Mouse (Mus musculus) T-cell, adult 2 months (primary cell): Measurements from ENCODE around the gene Aco2.

Experiments
- DNase-seq: peaks from one replicate; pipeline ENCODE4 v3.0.0; 2022; ENCODE audit warnings: low spot score

Gene Aco2

DNA sequence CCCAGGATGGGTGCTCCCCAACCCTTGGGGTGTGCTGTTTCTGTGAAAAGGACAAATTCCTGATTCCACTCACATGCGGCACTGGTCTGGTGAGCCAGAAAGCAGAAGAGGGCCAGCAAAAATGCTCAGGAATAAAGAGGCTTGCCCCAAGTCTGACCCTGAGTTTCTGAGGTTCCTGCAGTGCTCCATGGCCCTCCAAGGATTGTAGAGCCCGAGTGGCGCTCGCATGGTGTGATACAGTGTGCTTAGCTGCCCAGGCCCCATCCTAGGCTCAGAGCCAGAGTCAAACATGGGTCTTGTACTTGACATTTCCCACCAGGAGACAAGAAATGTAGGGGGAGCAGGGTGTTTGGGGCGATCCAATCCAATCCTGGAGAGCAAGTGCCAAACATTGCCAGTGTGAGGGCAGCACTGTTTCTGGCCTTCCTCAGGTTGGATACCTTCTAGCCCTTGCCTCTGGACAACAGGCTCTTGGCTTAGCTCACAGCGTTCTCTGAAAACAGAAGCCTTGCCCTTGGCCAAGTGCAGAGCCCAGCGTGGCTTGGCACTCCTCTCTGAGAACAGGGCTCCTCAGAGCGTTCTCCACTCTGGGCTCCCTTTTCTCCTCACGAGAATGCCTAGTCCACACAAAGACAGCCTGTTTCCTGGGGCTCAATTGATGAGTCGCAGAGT is 48.6 kb downstream of the Aco2 start:
- no peak for DNase-seq

DNA sequence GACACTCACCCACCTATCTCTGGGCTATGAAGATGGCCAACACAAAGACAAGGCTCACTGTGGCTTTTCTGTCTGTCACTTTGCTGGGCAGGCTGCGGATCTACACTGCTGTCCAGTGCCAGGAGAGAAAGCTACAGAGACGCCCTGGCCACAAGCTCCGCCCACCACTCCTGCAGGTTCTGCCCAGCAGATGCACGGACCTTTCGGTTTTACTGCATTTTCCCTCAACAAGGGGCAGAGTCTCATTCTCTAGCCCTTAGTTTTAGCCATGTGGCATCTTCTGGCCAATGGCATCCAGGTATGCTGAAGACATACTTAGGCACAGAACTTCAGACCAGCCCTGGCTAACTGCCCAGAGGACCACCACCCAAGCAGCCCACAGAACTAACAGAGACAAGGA is 49.1 kb downstream of the Aco2 start:
- no peak for DNase-seq

DNA sequence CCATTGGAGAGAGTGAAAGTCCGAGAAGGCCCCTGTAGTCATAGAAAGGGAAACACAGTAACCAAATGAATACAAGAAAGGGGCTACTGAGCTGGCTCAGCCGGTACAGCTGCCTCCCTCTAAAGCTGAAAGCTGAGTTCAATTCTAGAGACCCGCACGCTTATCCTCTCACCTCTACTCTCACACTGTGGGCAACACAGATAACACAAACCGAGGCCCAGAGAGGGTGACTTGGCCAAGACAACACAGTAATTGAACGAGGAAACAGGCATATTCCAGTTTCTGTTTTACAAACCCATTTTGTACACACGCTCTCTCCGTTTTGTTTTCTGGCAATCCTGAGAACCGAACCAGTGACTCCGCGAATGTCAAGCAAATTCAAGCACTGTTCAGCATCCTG is 52.8 kb downstream of the Aco2 start:
- no peak for DNase-seq

DNA sequence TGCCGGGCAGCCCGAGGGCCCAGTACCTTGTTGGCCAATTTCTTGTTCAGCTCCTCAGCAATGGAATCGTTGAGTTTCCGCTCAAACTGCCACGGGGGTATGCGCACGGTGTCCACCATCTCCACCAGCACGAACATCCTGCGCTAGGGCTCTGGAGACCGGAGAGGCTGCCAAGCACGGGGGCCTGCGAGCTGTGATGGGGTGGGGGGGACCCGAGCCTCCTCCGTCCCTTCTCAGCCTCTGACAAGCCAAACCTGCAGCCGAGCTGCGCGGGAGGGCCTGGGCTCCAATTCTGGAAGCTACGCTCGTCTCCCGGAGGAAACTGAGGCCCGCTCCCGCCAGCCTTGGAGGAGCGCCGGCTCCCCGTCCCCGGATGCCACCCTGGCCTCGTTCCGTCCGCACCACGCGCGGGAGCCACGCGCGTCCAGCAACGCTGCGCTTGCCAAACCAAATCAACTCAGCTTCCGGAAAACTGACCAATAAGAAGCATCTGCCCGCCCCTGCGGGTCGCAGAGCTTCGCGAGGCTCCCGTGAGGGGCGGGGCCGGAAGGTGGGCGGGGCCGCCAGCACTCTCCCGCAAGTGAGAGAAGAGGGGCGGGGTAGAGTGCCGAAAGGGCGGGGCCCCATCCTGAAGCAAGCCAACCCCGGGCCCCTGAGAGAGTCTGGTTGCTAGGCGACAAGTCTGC is 53.8 kb downstream of the Aco2 start, which contains the start of gene Polr3h:
Polr3h (minus strand) TSS at position 481 of the 686 bp plus-strand sequence.
- DNase-seq, result peak; percentile 95

DNA sequence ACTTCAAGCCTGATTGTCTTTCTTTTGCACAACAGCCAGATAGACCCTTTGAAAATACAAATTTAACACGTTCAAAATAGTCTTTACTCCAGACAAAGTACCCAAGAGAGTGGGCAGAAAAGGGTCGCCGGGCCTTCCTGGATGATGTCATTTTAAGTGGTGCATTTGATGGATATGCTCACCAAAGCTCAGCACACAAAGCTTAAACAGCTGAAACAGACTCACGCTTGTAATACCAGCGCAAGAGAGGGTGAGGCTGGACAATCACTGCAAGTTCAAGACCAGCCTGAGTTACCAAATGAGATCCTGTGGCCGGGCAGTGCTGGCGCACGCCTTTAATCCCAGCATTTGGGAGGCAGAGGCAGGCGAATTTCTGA is 54.3 kb downstream of the Aco2 start:
- no peak for DNase-seq

GRCm38 (mm10) chr15:81927741-81928140 is 55.6 kb downstream of the Aco2 start:
- no peak for DNase-seq

DNA sequence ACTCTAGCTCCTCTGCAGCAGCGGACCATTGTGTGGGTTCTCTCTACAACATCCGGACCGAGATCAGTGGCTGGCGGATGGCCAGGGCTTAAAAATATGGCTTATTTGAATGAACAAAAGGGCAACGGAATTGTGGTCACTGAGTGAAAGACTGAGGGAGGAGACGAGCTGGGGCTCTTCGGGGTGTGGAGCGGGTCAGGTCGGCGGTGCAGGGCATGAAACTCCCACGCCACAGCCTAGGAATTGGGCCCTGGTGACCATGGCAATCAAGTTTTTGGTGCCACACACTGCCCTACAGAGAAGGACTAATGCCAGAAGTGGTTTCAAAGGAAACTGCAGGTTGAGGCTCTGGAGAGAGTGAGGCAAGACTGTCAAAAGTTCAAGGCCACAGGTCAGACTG is 56.2 kb downstream of the Aco2 start:
- DNase-seq, result no peak

GRCm38 (mm10) chr15:81932951-81933470 is 60.9 kb downstream of the Aco2 start:
- peak; percentile 40 for DNase-seq

- DNase-seq, result no peak
Measured at GRCm38 (mm10) chr15:81933986-81934385, 61.9 kb downstream of the Aco2 start.

DNA sequence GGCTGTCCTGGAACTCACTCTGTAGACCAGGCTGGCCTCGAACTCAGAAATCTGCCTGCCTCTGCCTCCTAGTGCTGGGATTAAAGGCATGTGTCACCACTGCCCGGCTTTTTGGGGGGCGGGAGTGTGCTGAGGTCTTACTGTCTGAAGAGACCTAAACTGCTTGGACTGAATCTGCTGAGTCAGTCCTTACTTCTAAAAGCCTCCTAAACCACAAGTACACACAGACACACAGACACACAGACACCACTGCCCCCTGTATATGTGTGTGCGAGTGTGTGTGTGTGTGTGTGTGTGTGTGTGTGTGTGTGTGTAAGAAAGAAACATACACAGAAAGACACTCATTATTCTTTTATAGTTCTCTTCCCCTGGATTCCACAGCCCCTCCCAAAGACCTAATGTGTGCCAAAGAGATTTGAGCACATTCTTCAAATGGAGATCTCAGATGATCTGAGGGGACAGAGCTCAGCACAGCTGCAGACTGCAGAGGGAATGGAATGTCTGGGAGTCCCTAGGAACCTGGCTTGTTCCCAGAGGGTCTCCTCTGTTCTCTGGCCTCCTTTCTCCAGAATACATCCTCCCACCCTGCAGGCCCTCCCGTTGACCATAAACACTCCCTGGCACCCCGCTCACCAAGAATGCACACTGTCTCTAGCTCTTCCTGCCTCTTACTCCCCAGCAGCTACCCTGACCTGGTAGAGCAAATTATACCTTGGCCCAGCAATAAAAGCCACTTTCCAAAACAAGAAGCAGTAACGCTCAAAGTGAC is 63.9 kb downstream of the Aco2 start:
- DNase-seq, result no peak

DNA sequence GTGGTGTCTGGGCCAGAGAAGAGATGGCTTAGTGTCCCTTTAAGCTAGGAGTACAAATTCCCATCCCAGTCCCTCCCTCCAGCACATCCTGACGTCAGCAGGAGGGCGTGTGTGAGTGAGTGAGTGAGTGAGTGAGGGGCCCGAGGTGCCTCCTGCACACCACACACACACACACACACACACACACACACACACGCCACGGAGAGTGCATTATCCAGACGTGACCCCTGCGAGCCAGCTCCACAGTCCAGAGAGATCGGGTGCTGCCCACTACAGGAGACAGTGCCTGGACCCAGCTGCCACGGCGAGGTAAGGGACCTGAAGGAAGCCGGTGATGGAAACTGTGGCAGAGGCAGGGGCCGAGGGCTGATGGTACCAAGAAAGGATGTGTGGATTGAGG is 64.6 kb downstream of the Aco2 start, which contains the start of gene Csdc2:
Csdc2 (plus strand) TSS at position 81 of the 400 bp plus-strand sequence.
- no peak for DNase-seq

GRCm38 (mm10) chr15:81937098-81937972 is 65.2 kb downstream of the Aco2 start:
- DNase-seq, result no peak

DNA sequence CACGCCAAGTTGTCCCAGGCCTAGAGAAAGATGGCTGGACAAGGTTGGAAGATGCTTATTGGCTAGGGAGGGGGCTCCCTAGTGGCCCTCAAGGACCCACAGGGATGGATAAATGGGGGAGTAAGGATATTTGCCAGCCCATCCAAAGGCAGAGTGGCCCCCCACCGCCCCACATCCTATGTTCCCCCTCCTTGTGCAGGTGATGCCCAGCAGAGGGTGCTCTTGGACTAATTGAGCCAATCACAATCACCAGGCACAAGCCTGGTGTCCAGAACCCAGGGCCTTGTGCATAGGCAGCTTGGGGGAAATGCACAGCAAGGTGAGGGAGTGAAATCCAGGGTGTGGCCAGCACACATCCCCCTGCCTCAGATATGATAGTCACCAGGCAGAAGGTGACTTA is 66.1 kb downstream of the Aco2 start:
- no peak for DNase-seq

GRCm38 (mm10) chr15:81939157-81939715 is 67.1 kb downstream of the Aco2 start:
- no peak for DNase-seq

DNA sequence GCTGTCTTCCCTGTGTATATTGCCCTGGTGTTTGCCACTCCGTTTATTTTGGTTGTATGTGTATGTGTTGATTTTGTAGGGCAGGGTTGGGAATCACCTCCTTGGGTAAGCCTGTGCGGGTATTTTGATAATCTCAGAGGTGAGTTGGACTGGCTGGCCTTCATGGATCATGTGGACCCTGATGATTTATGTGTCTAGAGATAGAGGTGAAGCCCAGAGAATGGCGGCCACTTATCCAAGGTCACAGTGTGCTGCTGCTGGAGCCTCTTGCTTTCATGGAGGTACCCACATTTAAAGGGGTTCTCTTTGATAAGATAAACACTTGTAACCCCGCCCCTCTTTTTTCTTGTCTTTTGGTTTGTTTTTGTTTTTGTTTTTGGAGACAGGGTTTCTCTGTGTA is 67.7 kb downstream of the Aco2 start:
- no peak for DNase-seq

DNA sequence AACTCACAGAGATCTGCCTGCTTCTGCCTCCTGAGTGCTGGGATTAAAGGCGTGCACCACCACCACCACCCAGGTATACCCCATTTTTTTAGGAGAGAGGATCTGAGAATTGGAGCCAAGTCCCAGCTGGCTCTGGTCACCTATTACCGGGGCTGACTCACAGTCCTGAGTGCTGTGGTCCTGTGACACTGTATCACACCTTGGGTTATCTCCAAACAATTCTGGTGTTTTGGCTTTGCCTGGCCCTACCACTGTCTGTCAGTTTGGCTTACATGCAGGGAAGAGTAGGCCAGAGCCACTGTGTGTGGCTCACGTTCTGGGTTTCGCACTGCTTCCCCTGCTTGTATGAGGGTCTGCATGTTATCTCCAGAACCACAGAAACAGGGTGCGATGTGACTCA is 68.1 kb downstream of the Aco2 start:
- no peak for DNase-seq

DNA sequence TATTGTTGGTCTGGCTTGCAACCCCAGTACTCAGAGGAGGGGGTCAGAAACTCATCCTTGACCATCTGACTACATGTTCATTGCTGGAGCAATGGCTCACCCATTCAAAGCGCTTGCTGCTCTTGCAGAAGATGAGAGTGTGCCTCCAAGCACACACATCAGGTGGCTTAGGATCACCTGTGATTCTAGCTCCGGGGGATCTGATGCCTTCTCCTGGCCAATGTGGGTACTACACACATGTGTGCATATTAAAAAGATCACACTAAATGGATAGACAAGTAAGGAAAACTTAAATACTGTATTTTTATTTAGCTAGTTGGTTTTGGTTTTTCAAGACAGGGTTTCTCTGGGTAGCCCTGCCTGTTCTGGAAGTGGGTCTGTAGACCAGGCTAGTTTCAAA is 68.9 kb downstream of the Aco2 start:
- no peak for DNase-seq

DNA sequence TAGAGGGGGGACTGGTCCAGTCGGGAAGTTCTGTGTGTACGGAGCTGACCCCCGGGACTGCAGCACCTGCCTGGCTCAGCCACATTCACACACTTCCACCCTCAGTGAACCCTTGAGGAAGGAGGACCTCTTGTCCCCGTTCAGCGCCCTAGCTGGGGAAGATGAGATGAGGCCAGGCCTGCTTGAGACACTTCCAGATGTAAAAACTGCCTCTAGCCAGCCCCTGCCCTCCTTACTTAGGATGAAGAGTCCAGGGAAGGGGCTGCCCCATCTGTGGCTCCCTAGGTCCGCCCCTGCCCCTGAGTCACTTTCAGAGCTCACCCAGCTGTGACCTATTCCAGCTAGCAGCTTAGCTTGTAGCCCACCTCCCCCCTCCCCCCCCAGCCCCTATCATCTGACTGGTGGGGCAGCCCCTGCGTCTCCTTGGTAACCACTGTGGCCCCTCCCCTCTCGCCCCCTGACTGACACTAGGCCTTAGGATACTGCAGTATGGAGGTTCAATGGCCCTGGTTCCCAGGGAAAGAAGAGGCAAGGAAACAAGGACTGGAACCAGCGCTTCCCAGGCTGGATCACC is 71.2 kb downstream of the Aco2 start:
- no peak for DNase-seq

DNA sequence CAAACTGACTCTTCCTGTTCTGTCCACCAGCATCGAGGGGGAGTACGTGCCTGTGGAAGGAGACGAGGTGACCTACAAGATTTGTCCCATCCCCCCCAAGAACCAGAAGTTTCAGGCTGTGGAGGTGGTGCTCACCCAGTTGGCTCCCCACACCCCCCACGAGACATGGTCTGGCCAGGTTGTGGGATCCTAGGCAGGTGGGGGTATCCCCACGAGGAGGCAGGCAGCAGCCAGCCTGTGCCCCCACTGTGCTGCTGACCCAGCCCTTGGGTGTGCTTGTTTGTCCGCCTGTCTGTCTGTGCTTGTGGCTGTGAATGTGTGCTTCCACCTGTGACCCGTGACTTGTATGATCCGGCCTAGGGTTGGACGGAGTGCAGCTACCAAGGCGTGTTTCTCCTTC is 77.0 kb downstream of the Aco2 start:
- no peak for DNase-seq

GRCm38 (mm10) chr15:81949476-81950131 is 77.5 kb downstream of the Aco2 start:
- DNase-seq, result no peak

- no peak for DNase-seq
Measured at GRCm38 (mm10) chr15:81950716-81951115, 78.6 kb downstream of the Aco2 start.
